Mouse (Mus musculus): ENCODE data around the gene Olfr108. TPM values are rescaled to one million over a fixed set of nuclear protein-coding genes. Genes with fewer than 3 reads are reported as not detected.

Gene Olfr108
- not detected in 2 replicates for polyA plus RNA-seq (2014; fragmentation: Nextera tagmentation; extraction: Ambion mirVana)

GRCm38 (mm10) chr17:37445180-37445579 is at the start of gene Olfr108:
Gene Olfr108, plus strand, starts transcription at chr17:37445480.
- Histone ChIP-seq H3K4me1 (replicated peaks; ENCODE audit: control insufficient read depth, insufficient read depth, low read length) (no peaks in the 10 kb centered on the region), H3K27ac (ENCODE audit: low read depth, low read length) (no peak within 1 kb of the TSS), H3K27me3 (ENCODE audit: control insufficient read depth, insufficient read depth, low read length) (no peaks in the 10 kb centered on the region), H3K4me2 (ENCODE audit: low read depth, low read length, severe bottlenecking) (no peak within 1 kb of the TSS), H3K36me3 (ENCODE audit: control insufficient read depth, insufficient read depth, low read length) (no peaks in the 10 kb centered on the region), H3K9me3 (ENCODE audit: control insufficient read depth, low read length) (no peaks in the 10 kb centered on the region), H3K4me3 (ENCODE audit: low read depth, low read length) (no peak within 1 kb of the TSS), H3K9ac (ENCODE audit: low read length) (no peak within 1 kb of the TSS)
- DNase-seq (ENCODE audit: low spot score) (no peak), ATAC-seq (replicated peaks; ENCODE audit: low FRiP score) (no peak)
- WGBS, result 85% methylated on average over 1 of the region's 1 CpGs

GRCm38 (mm10) chr17:37398926-37399325 is 46.4 kb upstream of the Olfr108 start, which contains the start of gene Olfr107:
Gene Olfr107, plus strand, starts transcription at chr17:37399226.
- 81% methylated on average over 3 of the region's 3 CpGs for WGBS
- ATAC-seq (replicated peaks; ENCODE audit: low FRiP score) (no peak), DNase-seq (ENCODE audit: low spot score) (no peak)
- H3K9me3 ChIP-seq (ENCODE audit: control insufficient read depth, low read length), result no peaks in the 10 kb centered on the region
- H3K27ac ChIP-seq (ENCODE audit: low read depth, low read length), result no peak within 1 kb of the TSS
- no peaks in the 10 kb centered on the region for H3K4me1 ChIP-seq (replicated peaks; ENCODE audit: control insufficient read depth, insufficient read depth, low read length)
- no peaks in the 10 kb centered on the region for H3K36me3 ChIP-seq (ENCODE audit: control insufficient read depth, insufficient read depth, low read length)
- no peak within 1 kb of the TSS for H3K9ac ChIP-seq (ENCODE audit: low read length)
- H3K27me3 ChIP-seq (ENCODE audit: control insufficient read depth, insufficient read depth, low read length), result no peaks in the 10 kb centered on the region
- H3K4me2 ChIP-seq (ENCODE audit: low read depth, low read length, severe bottlenecking), result no peak within 1 kb of the TSS
- H3K4me3 ChIP-seq (ENCODE audit: low read depth, low read length), result no peak within 1 kb of the TSS

- no peak for DNase-seq (ENCODE audit: low spot score)
- Histone ChIP-seq H3K36me3 (ENCODE audit: control insufficient read depth, insufficient read depth, low read length) (no peaks in the 10 kb centered on the region), H3K27me3 (ENCODE audit: control insufficient read depth, insufficient read depth, low read length) (no peaks in the 10 kb centered on the region), H3K4me1 (replicated peaks; ENCODE audit: control insufficient read depth, insufficient read depth, low read length) (no peaks in the 10 kb centered on the region), H3K9me3 (ENCODE audit: control insufficient read depth, low read length) (no peaks in the 10 kb centered on the region), H3K4me2 (ENCODE audit: low read depth, low read length, severe bottlenecking) (no peak overlapping the region), H3K9ac (ENCODE audit: low read length) (no peak overlapping the region), H3K4me3 (ENCODE audit: low read depth, low read length) (no peak overlapping the region), H3K27ac (ENCODE audit: low read depth, low read length) (no peak overlapping the region)
- ATAC-seq (replicated peaks; ENCODE audit: low FRiP score), result no peak
Observed at GRCm38 (mm10) chr17:37413380-37413779, 31.9 kb upstream of the Olfr108 start.

- ATAC-seq (replicated peaks; ENCODE audit: low FRiP score) (no peak), DNase-seq (ENCODE audit: low spot score) (no peak)
- 88% methylated on average over 1 of the region's 1 CpGs for WGBS
- no peak within 1 kb of the TSS for H3K4me3 ChIP-seq (ENCODE audit: low read depth, low read length)
- no peak within 1 kb of the TSS for H3K4me2 ChIP-seq (ENCODE audit: low read depth, low read length, severe bottlenecking)
- no peaks in the 10 kb centered on the region for H3K4me1 ChIP-seq (replicated peaks; ENCODE audit: control insufficient read depth, insufficient read depth, low read length)
- H3K36me3 ChIP-seq (ENCODE audit: control insufficient read depth, insufficient read depth, low read length), result no peaks in the 10 kb centered on the region
- no peaks in the 10 kb centered on the region for H3K27me3 ChIP-seq (ENCODE audit: control insufficient read depth, insufficient read depth, low read length)
- no peak within 1 kb of the TSS for H3K27ac ChIP-seq (ENCODE audit: low read depth, low read length)
- H3K9me3 ChIP-seq (ENCODE audit: control insufficient read depth, low read length), result no peaks in the 10 kb centered on the region
- no peak within 1 kb of the TSS for H3K9ac ChIP-seq (ENCODE audit: low read length)
Observed at GRCm38 (mm10) chr17:37458616-37459015, 13.3 kb downstream of the Olfr108 start, which contains the start of gene Olfr109. Gene Olfr109, plus strand, starts transcription at chr17:37458916.

GRCm38 (mm10) chr17:37483452-37483851 is 38.2 kb downstream of the Olfr108 start, which contains the start of gene H2-M2:
Gene H2-M2, minus strand, starts transcription at chr17:37483552.
- DNase-seq (ENCODE audit: low spot score), result no peak
- Histone ChIP-seq H3K36me3 (ENCODE audit: control insufficient read depth, insufficient read depth, low read length) (no peaks in the 10 kb centered on the region), H3K9me3 (ENCODE audit: control insufficient read depth, low read length) (no peaks in the 10 kb centered on the region), H3K9ac (ENCODE audit: low read length) (no peak within 1 kb of the TSS), H3K27me3 (ENCODE audit: control insufficient read depth, insufficient read depth, low read length) (no peaks in the 10 kb centered on the region), H3K27ac (ENCODE audit: low read depth, low read length) (no peak within 1 kb of the TSS), H3K4me2 (ENCODE audit: low read depth, low read length, severe bottlenecking) (no peak within 1 kb of the TSS), H3K4me1 (replicated peaks; ENCODE audit: control insufficient read depth, insufficient read depth, low read length) (no peaks in the 10 kb centered on the region), H3K4me3 (ENCODE audit: low read depth, low read length) (no peak within 1 kb of the TSS)
- ATAC-seq (replicated peaks; ENCODE audit: low FRiP score), result no peak
- 89% methylated on average over 2 of the region's 2 CpGs for WGBS

- 64% methylated on average over 1 of the region's 1 CpGs for WGBS
- Histone ChIP-seq H3K36me3 (ENCODE audit: control insufficient read depth, insufficient read depth, low read length) (no peaks in the 10 kb centered on the region), H3K4me1 (replicated peaks; ENCODE audit: control insufficient read depth, insufficient read depth, low read length) (no peaks in the 10 kb centered on the region), H3K4me3 (ENCODE audit: low read depth, low read length) (no peak within 1 kb of the TSS), H3K27me3 (ENCODE audit: control insufficient read depth, insufficient read depth, low read length) (no peaks in the 10 kb centered on the region), H3K9me3 (ENCODE audit: control insufficient read depth, low read length) (no peaks in the 10 kb centered on the region), H3K9ac (ENCODE audit: low read length) (no peak within 1 kb of the TSS), H3K27ac (ENCODE audit: low read depth, low read length) (no peak within 1 kb of the TSS), H3K4me2 (ENCODE audit: low read depth, low read length, severe bottlenecking) (no peak within 1 kb of the TSS)
- DNase-seq (ENCODE audit: low spot score) (no peak), ATAC-seq (replicated peaks; ENCODE audit: low FRiP score) (no peak)
Observed at GRCm38 (mm10) chr17:37491930-37492518, 46.7 kb downstream of the Olfr108 start, which contains the start of gene Olfr110. Gene Olfr110, plus strand, starts transcription at chr17:37492468.

Other genes with a start within 250 kb of the Olfr108 start
- not detected in 2 replicates for gene Olfr94, start 244.5 kb upstream of the Olfr108 start, polyA plus RNA-seq (2014; fragmentation: Nextera tagmentation; extraction: Ambion mirVana)
- gene Olfr95, start 232.4 kb upstream of the Olfr108 start, polyA plus RNA-seq (2014; fragmentation: Nextera tagmentation; extraction: Ambion mirVana), result not detected in 2 replicates
- not detected in 2 replicates for gene Olfr96, start 225.3 kb upstream of the Olfr108 start, polyA plus RNA-seq (2014; fragmentation: Nextera tagmentation; extraction: Ambion mirVana)
- gene Olfr97, start 208.2 kb upstream of the Olfr108 start, polyA plus RNA-seq (2014; fragmentation: Nextera tagmentation; extraction: Ambion mirVana), result not detected in 2 replicates
- not detected in 2 replicates for gene Olfr98, start 181.7 kb upstream of the Olfr108 start, polyA plus RNA-seq (2014; fragmentation: Nextera tagmentation; extraction: Ambion mirVana)
- 1.7 and 2.5 TPM in 2 replicates for gene H2-M3, start 175.3 kb upstream of the Olfr108 start, polyA plus RNA-seq (2014; fragmentation: Nextera tagmentation; extraction: Ambion mirVana)
- gene Olfr99, start 162.0 kb upstream of the Olfr108 start, polyA plus RNA-seq (2014; fragmentation: Nextera tagmentation; extraction: Ambion mirVana), result not detected in 2 replicates
- not detected in 2 replicates for gene Olfr101, start 141.2 kb upstream of the Olfr108 start, polyA plus RNA-seq (2014; fragmentation: Nextera tagmentation; extraction: Ambion mirVana)
- not detected in 2 replicates for gene Olfr102, start 128.4 kb upstream of the Olfr108 start, polyA plus RNA-seq (2014; fragmentation: Nextera tagmentation; extraction: Ambion mirVana)
- gene Olfr103, start 105.8 kb upstream of the Olfr108 start, polyA plus RNA-seq (2014; fragmentation: Nextera tagmentation; extraction: Ambion mirVana), result not detected in 2 replicates
- not detected in 2 replicates for gene Olfr104-ps, start 85.9 kb upstream of the Olfr108 start, polyA plus RNA-seq (2014; fragmentation: Nextera tagmentation; extraction: Ambion mirVana)
- not detected in 2 replicates for gene Olfr105-ps, start 66.4 kb upstream of the Olfr108 start, polyA plus RNA-seq (2014; fragmentation: Nextera tagmentation; extraction: Ambion mirVana)
- not detected in 2 replicates for gene Olfr106-ps, start 55.1 kb upstream of the Olfr108 start, polyA plus RNA-seq (2014; fragmentation: Nextera tagmentation; extraction: Ambion mirVana)
- gene Olfr107, start 46.3 kb upstream of the Olfr108 start, polyA plus RNA-seq (2014; fragmentation: Nextera tagmentation; extraction: Ambion mirVana), result not detected in 2 replicates
- not detected in 2 replicates for gene Olfr109, start 13.4 kb downstream of the Olfr108 start, polyA plus RNA-seq (2014; fragmentation: Nextera tagmentation; extraction: Ambion mirVana)
- not detected in 2 replicates for gene H2-M2, start 38.1 kb downstream of the Olfr108 start, polyA plus RNA-seq (2014; fragmentation: Nextera tagmentation; extraction: Ambion mirVana)
- not detected in 2 replicates for gene Olfr110, start 47.0 kb downstream of the Olfr108 start, polyA plus RNA-seq (2014; fragmentation: Nextera tagmentation; extraction: Ambion mirVana)
- not detected in 2 replicates for gene Olfr111, start 62.5 kb downstream of the Olfr108 start, polyA plus RNA-seq (2014; fragmentation: Nextera tagmentation; extraction: Ambion mirVana)
- gene Olfr112, start 124.0 kb downstream of the Olfr108 start, polyA plus RNA-seq (2014; fragmentation: Nextera tagmentation; extraction: Ambion mirVana), result not detected in 2 replicates
- not detected in 2 replicates for gene Olfr113, start 132.2 kb downstream of the Olfr108 start, polyA plus RNA-seq (2014; fragmentation: Nextera tagmentation; extraction: Ambion mirVana)
- not detected in 2 replicates for gene Olfr114, start 147.3 kb downstream of the Olfr108 start, polyA plus RNA-seq (2014; fragmentation: Nextera tagmentation; extraction: Ambion mirVana)
- not detected in 2 replicates for gene Olfr115, start 181.6 kb downstream of the Olfr108 start, polyA plus RNA-seq (2014; fragmentation: Nextera tagmentation; extraction: Ambion mirVana)
- gene Olfr116, start 181.7 kb downstream of the Olfr108 start, polyA plus RNA-seq (2014; fragmentation: Nextera tagmentation; extraction: Ambion mirVana), result not detected in 2 replicates
- gene Olfr117, start 218.3 kb downstream of the Olfr108 start, polyA plus RNA-seq (2014; fragmentation: Nextera tagmentation; extraction: Ambion mirVana), result not detected in 2 replicates
- not detected in 2 replicates for gene Olfr118, start 221.5 kb downstream of the Olfr108 start, polyA plus RNA-seq (2014; fragmentation: Nextera tagmentation; extraction: Ambion mirVana)